Mouse (Mus musculus) layer of hippocampus, adult 9-11 months (tissue): ENCODE results near the gene Tmc2.

ENCODE experiments used
- DNase-seq: peaks from one replicate; pipeline ENCODE4 v3.0.0; 2022

The Tmc2 gene

DNA sequence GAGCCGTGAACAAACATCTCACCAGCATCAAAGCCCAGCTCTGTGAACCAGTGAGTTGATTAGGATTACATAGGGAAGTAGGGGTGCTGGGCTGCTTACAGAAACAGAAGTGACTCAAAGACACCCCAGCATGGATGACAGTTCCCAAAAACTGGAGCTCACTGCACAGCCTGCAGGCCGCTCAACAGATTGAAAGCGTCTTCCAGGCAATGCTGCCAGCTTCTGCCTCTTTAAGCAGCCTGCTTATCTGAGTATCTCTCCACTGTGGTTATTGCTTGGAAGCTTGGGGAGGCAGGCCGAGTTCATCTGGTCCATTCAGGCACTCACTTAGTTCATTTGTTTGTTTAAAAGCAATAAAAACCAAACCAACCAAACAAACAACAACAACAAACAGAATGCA lies 61.8 kb downstream of the Tmc2 start:
- peak; percentile 42 for DNase-seq

- no peak for DNase-seq
Observed at GRCm38 (mm10) chr2:130260822-130261221, 65.8 kb downstream of the Tmc2 start.

GRCm38 (mm10) chr2:130261914-130262313 lies 66.9 kb downstream of the Tmc2 start:
- no peak for DNase-seq

DNA sequence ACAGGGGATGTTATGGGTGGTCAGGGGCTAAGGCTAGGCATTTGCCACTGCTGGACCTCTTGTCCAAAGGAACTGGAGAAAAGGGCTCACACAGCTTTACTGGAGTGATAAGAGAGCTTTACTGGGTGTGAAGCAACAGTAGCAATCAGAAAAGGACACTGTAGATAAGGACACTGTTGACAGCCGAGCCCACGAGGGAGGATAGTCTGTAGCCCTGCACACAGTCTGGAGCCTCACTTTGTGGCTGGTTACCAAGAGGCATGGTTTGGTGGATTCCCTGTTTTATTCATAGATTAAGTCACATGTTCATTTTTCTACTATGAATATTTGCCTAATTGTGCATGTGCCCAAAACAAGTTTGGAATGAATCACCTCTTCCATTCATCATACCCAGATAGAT lies 67.4 kb downstream of the Tmc2 start:
- no peak for DNase-seq

DNA sequence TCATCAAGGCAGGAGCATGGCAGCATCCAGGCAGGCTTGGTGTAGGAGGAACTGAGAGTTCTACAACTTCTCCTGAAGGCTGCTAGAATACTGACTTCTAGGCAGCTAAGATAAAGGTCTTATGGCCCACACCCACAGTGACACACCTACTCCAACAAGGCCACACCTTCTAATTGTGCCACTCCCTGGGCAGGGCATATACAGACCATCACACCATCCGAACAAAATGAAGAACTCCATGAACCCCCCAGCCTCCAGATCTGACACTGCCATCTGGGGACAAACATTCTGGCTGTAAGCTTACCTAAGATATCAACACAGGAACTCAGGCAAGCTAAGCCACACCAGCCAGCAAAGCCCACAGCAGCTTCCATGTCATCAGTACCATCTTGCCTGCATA lies 70.5 kb downstream of the Tmc2 start:
- no peak for DNase-seq

DNA sequence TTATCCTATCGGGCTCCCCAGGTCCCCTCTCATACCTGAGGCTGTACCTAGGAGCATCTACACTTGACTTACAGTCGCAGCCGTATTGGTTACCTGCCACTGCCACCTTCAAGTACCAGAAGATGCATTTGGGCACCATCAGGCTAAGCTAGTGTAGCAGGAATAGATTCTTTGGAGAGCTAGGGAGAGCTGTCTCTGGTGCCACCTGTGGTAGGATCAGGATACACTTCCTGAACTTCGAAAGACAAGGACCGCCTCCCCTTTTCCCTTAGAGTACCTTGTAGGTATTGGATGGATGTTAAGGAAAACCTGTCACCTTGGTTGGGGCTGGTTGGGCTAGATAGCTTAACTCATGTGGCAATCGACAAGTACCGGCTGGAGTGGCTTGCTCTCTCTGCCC lies 73.1 kb downstream of the Tmc2 start:
- no peak for DNase-seq

DNA sequence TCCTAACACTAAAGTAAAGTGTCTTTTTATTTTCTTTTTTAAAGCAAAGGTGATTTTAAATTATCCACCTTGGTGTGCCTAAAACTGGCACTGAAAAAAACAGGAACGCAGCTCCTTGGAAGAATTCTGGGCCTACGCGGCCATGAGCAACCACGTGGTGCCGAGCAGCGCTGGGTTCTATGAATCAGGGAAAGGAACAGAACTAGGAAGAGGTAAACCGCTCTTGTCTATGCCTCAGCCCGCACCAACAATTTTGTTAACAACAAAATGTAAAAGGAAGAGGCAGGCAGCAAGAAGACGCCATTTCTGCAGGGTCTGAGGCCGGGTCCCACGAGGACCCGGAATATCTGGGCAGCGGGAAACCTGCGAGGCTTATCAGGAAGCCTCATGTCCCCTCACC lies 78.7 kb downstream of the Tmc2 start:
- DNase-seq = no peak

DNA sequence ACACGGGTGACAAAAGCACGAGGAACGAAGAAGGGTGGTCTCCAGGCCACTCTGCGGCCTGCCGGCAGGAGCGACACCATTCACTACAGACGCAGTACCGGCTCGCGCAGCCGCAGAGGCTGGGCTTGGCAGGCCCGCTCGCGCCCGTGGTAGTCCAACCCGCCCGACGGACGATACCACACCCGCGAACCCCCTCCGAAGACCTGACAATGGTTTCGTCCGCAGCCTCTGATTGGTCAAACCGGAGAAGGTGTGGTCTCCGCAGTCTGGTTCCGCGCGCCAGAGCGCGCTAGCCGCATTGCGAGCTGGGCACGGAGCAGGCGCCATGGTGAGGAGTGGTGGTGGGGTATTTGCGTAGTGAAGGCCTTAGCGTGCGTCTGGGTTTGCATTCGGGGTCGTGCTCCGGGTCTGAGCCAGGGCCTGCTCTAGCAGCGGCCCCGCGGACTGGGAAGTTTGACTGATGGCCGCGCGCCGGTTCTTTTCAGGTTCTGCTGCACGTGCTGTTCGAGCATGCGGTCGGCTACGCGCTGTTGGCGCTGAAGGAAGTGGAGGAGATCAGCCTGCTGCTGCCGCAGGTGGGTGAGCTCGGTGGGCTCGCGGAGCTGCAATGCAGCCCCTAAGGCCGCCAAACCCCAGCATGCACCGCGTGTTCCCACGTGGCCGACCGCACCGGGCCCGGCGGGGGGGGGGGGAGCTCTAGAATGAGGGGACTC lies 79.3 kb downstream of the Tmc2 start, which contains the start of gene Nop56:
Gene Nop56, plus strand, starts transcription at position 282 of the 713 bp plus-strand sequence.
- DNase-seq = peak; percentile 99

GRCm38 (mm10) chr2:130274862-130275261 lies 79.9 kb downstream of the Tmc2 start:
- DNase-seq = no peak

- DNase-seq = no peak
Observed at GRCm38 (mm10) chr2:130275649-130276048, 80.7 kb downstream of the Tmc2 start.

- DNase-seq = no peak
Observed at GRCm38 (mm10) chr2:130279600-130280091, 84.7 kb downstream of the Tmc2 start.

DNA sequence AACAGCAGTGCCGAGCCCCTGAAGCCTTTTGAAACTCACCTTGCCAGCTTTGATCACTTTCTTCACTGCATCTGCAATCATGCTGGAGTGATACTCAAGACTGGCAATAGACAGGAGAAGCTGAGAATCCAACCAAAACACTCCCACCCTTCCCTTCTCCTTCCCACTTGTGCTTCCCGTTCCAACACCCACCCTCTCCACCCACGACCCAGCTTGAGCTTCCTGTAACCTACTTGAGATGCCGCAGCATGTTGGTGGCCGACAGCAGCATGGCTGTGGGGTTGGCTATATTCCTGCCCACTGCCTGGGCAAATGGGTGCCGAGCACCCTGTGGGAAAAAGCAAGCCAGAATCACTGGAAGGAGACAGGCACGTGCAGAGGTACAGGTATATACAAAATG lies 85.2 kb downstream of the Tmc2 start:
- DNase-seq = peak; percentile 49

GRCm38 (mm10) chr2:130280818-130281217 lies 85.8 kb downstream of the Tmc2 start:
- peak; percentile 70 for DNase-seq

GRCm38 (mm10) chr2:130283854-130284654 lies 89.1 kb downstream of the Tmc2 start, which contains the start of gene Idh3b:
Gene Idh3b (minus strand): TSS chr2:130284547.
- DNase-seq = peak; percentile 85

DNA sequence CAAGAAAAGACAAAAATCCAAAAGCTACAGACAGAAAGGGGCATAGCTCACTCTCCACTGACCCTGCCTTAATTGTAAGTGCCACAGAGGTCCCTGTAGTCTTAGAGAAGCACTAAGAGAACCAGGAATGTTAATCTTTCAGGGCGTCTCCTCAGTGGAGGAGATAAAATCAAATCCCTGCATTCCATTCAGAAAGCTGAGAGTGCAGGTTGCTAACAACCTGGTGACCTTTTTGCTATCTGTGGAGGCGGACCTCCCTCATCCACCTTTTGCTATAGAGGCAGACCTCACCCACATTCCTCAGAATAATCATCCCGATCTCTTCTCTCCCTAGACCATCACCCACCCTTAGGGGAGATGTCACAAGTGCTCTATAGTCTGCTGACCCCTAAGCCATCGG lies 94.1 kb downstream of the Tmc2 start:
- no peak for DNase-seq

- DNase-seq = peak; percentile 80
Observed at GRCm38 (mm10) chr2:130291434-130291833, 96.4 kb downstream of the Tmc2 start.

GRCm38 (mm10) chr2:130293009-130293408 lies 98.0 kb downstream of the Tmc2 start:
- no peak for DNase-seq

GRCm38 (mm10) chr2:130293486-130293885 lies 98.5 kb downstream of the Tmc2 start:
- no peak for DNase-seq

GRCm38 (mm10) chr2:130294218-130294935 lies 99.4 kb downstream of the Tmc2 start:
- DNase-seq = no peak

- no peak for DNase-seq
Observed at GRCm38 (mm10) chr2:130294936-130295277, 99.9 kb downstream of the Tmc2 start, which contains the start of gene Ebf4. Gene Ebf4 (plus strand): TSS chr2:130295169.

DNA sequence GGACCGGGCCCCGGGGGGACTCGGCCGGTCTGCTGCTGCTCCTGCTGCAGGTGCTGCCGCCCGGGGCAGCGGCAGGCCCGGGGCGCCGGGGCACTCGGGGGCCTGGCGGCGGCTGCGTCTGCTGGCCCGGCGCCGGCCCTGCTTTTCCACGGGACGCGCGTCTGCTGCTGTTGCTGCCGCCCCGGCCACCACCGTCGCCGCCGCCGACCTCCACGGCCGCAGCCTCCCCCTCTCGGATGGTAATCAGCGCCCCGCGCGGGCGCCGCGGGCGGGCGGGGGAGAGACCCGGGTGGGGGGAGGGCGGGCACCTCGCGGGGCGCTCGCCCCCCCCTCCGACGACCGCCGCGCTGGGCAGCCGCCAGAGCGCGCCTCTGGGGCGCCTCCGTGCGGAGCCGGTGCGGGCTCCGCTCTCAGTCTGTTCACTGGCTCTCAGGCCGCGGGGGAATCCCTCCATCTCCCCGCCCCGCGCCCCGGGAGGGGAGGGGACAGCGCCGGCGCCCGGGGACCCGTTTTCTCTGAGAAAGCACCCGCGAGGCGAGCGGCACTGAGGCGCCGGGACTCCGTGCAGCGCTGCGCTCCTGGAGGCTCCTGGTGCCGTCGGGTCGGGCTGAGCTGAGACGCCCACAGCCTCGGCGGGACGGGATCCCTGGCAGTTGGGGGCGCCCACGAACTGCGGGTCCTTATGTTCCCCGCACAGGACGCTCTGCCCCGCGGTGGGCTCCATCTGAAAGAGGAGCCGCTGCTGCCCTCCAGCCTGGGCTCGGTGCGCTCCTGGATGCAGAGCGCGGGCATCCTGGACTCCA lies 100.5 kb downstream of the Tmc2 start:
- no peak for DNase-seq

GRCm38 (mm10) chr2:130296134-130296745 lies 101.2 kb downstream of the Tmc2 start:
- DNase-seq = no peak
